Mouse (Mus musculus): ENCODE results near the gene Gm37240.

DNA sequence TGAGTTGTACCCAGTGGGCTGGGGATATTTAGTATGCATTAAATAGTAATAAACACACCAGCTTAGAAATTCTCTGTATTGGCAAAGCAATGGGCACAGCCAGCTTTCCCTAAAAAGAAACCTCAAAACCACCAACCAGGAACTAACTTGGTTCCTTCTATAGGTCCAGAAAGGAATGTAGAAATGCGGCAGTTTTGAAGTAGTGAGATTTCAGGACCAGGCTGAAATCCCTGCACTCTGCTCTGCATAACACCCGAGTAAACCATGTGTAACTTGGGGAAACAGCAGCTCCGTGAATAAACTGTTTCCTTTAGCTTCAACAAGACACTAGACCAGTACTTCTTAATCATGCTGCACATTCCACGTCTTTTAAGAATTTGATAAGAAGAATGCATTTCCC lies 1306.6 kb downstream of the Gm37240 start:
- TF ChIP-seq CTCF (IDR thresholded peaks at IDR 0.05; ENCODE audit: borderline replicate concordance, extremely low read depth, insufficient read depth, insufficient read length), result no peak
- no peak for TF ChIP-seq POLR2A (IDR thresholded peaks at IDR 0.05; ENCODE audit: borderline replicate concordance, extremely low read depth, insufficient read depth, insufficient read length, poor library complexity, severe bottlenecking)
